Mouse (Mus musculus): Measurements from ENCODE around the gene Mesd.

DNA sequence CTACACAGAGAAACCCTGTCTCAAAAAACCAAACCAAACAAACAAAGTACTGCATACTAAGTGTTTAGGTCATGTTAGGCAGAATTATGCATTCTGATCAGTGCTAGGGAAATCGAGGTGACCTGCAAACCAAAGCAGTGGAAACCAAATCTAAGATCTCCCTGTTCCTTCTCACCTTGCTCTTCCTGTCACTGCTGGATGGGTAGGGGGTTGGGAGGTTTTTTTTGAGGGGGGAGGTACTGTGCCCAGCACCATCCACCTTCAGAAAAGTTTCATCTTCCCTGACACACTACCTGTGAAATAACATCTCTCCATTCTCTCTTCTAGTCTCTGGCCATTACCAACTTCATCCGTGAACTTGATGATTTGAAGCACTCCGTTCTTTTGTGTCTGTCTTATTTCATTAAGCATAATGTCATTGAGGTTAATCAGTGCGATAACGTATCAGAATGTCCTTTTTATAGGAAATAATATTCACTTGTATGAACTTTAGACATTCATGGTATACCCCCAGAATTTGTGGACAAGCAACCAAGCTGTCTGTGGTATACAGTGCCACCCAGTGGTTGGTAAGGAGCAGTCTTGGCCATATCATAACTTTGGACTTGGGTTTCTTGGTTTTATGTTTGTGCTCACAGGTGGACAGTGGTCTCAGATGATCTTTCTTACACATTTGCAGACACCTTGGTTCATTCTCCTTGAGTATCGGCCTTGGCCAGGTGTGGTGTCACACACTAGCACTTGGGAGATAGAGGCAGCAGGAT, 2.3 kb downstream of the Mesd start:
- no peak for TF ChIP-seq POLR2AphosphoS5 (IDR thresholded peaks at IDR 0.05; ENCODE audit: insufficient replicate concordance, low read depth, low read length)
- peak; percentile 35; the same call in 1 of the 2 replicates for TF ChIP-seq CTCF (IDR thresholded peaks at IDR 0.05; ENCODE audit: low read depth, low read length)
